Comparison of ENCODE assay signal across 8 mouse cellular contexts in genomic region chr4:123233492-123234084, GRCm38 (mm10). TPM values are rescaled to one million over a fixed set of nuclear protein-coding genes. Genes with fewer than 3 reads are reported as not detected.
DNase-seq lines count a peak whose midpoint lies in the region; ATAC-seq lines count a peak whose summit lies in the region.

TSS of gene Heyl (plus strand) at chr4:123233556.

- peak; percentile 75 for DNase-seq in Muller cell, postnatal 12 days (ENCODE audit: inconsistent ontology term)
- peak; percentile 68 for DNase-seq in embryonic facial prominence, embryonic 10.5 days (ENCODE audit: low spot score)
- peak; percentile 48 to 53 for DNase-seq in kidney, adult 8-10 months
- DNase-seq in retina, postnatal 1 day = peak; percentile 84
- no peak for DNase-seq in cerebellum, adult 11 months
- DNase-seq in cerebellum, adult 9-11 months = no peak

- peaks cover 52% of the 10 kb centered on the region for H3K4me1 ChIP-seq in embryonic facial prominence, embryonic 10.5 days
- H3K4me1 ChIP-seq in heart, embryonic 11.5 days (ENCODE audit: control insufficient read depth, insufficient read depth, low read length) = peaks cover 34% of the 10 kb centered on the region
- peaks cover 41% of the 10 kb centered on the region for H3K4me1 ChIP-seq in lung, embryonic 15.5 days

- peak within 1 kb of the TSS; percentile 77 for H3K27ac ChIP-seq in embryonic facial prominence, embryonic 10.5 days (replicated peaks)
- 0 out of 2 replicates have a peak within 1 kb of the TSS, but pooled peaks have one; percentile 18 for H3K27ac ChIP-seq in heart, embryonic 11.5 days (ENCODE audit: low read depth, low read length)
- peak within 1 kb of the TSS; percentile 15; the same call in 1 of the 2 replicates for H3K27ac ChIP-seq in lung, embryonic 15.5 days

- peak within 1 kb of the TSS; percentile 65 for H3K4me3 ChIP-seq in embryonic facial prominence, embryonic 10.5 days
- H3K4me3 ChIP-seq in heart, embryonic 11.5 days (ENCODE audit: low read depth, low read length) = peak within 1 kb of the TSS; percentile 56
- peak within 1 kb of the TSS; percentile 47 for H3K4me3 ChIP-seq in lung, embryonic 15.5 days

- no peaks in the 10 kb centered on the region for H3K9me3 ChIP-seq in embryonic facial prominence, embryonic 10.5 days
- H3K9me3 ChIP-seq in heart, embryonic 11.5 days (replicated peaks; ENCODE audit: control insufficient read depth, low read length) = no peaks in the 10 kb centered on the region
- no peaks in the 10 kb centered on the region for H3K9me3 ChIP-seq in lung, embryonic 15.5 days

- peak within 1 kb of the TSS; percentile 67 for H3K9ac ChIP-seq in heart, embryonic 11.5 days (ENCODE audit: low read depth, low read length)
- H3K9ac ChIP-seq in lung, embryonic 15.5 days = peak within 1 kb of the TSS; percentile 32

- peak; percentile 36 for ATAC-seq in heart, embryonic 11.5 days (replicated peaks; ENCODE audit: insufficient number of reproducible peaks, low FRiP score, low TSS enrichment)
- peak; percentile 35 for ATAC-seq in lung, embryonic 15.5 days (ENCODE audit: borderline replicate concordance, extremely low read depth, low FRiP score, low TSS enrichment)

- WGBS in embryonic facial prominence, embryonic 10.5 days = 1% methylated on average over 52 of the region's 52 CpGs
- WGBS in heart, embryonic 11.5 days (ENCODE audit: insufficient replicate concordance) = 1% methylated on average over 52 of the region's 52 CpGs
- WGBS in lung, embryonic 15.5 days = 2% methylated on average over 47 of the region's 52 CpGs

- H3K27me3 ChIP-seq in embryonic facial prominence, embryonic 10.5 days (replicated peaks; ENCODE audit: low read depth, poor library complexity, severe bottlenecking) = peaks cover 93% of the 10 kb centered on the region
- peaks cover 19% of the 10 kb centered on the region; the same call in 1 of the 2 replicates for H3K27me3 ChIP-seq in heart, embryonic 11.5 days (ENCODE audit: control insufficient read depth, insufficient read depth, low read length)
- peaks cover 40% of the 10 kb centered on the region for H3K27me3 ChIP-seq in lung, embryonic 15.5 days

- peak within 1 kb of the TSS; percentile 94 for H3K4me2 ChIP-seq in heart, embryonic 11.5 days
- peak within 1 kb of the TSS; percentile 94 for H3K4me2 ChIP-seq in lung, embryonic 15.5 days

- H3K36me3 ChIP-seq in embryonic facial prominence, embryonic 10.5 days (replicated peaks) = no peaks in the 10 kb centered on the region
- no peaks in the 10 kb centered on the region for H3K36me3 ChIP-seq in heart, embryonic 11.5 days (ENCODE audit: control insufficient read depth, insufficient read depth, low read length)
- H3K36me3 ChIP-seq in lung, embryonic 15.5 days = no peaks in the 10 kb centered on the region

RNA-seq across cellular contexts. Expression of gene Heyl, which starts in this region (rescaled TPM):
- 13.4 and 13.5 TPM in 2 replicates for polyA plus RNA-seq in embryonic facial prominence, embryonic 10.5 days (2016; fragmentation: Nextera tagmentation; extraction: Ambion mirVana)
- polyA plus RNA-seq in heart, embryonic 11.5 days (2014; fragmentation: Nextera tagmentation; extraction: Ambion mirVana) = 6.2 and 6.7 TPM in 2 replicates
- polyA plus RNA-seq in lung, embryonic 15.5 days (2015; fragmentation: Nextera tagmentation; extraction: Ambion mirVana) = 30.0 TPM in 2 replicates

Comparison
In these comparisons a context has a peak if more than half of its experiments do, and no peak if none do; other contexts are left out.
1. DNase-seq: peak in Muller cell, postnatal 12 days (single experiment), embryonic facial prominence, embryonic 10.5 days (single experiment), kidney, adult 8-10 months (2 of 2) and retina, postnatal 1 day (single experiment); none in cerebellum, adult 11 months (single experiment) and cerebellum, adult 9-11 months (single experiment).
2. H3K27ac ChIP-seq: peak in every context shown above with its lines; median percentile 77 in embryonic facial prominence, embryonic 10.5 days; 18 in heart, embryonic 11.5 days; 15 in lung, embryonic 15.5 days.
3. Peak in every context shown above with its lines, with median percentiles within 50 percentile points of each other: H3K4me3 ChIP-seq.